Mouse (Mus musculus) midbrain, embryonic 12.5 days (tissue): Measurements from ENCODE around the gene Prkcd. TPM values are rescaled to one million over a fixed set of nuclear protein-coding genes. Genes with fewer than 3 reads are reported as not detected.

Experiments used
- ATAC-seq: fragments of 200-750 bp; cut with Nextera tagmentation; 2 replicates; pipeline ENCODE4 v1.8.0; 2017; ENCODE audit warnings: low read depth, moderate TSS enrichment, moderate library complexity; ENCODE audit not compliant: low FRiP score
- H3K27ac ChIP-seq: fragments of 300-500 bp; sonication (generic); replicated peaks from 2 replicates; pipeline ENCODE4 v1.5.1; 2016; ENCODE audit warnings: mild to moderate bottlenecking
- H3K27me3 ChIP-seq: fragments of 300-500 bp; sonication (generic); 2 replicates; pipeline ENCODE4 v1.6.1; 2016; ENCODE audit warnings: mild to moderate bottlenecking
- H3K36me3 ChIP-seq: fragments of 300-500 bp; sonication (generic); 2 replicates; pipeline ENCODE4 v1.6.1; 2016
- H3K4me1 ChIP-seq: fragments of 300-500 bp; sonication (generic); 2 replicates; pipeline ENCODE4 v1.6.1; 2016
- H3K4me2 ChIP-seq: fragments of 300-500 bp; sonication (generic); replicated peaks from 2 replicates; pipeline ENCODE4 v1.6.1; 2016; ENCODE audit warnings: mild to moderate bottlenecking, moderate library complexity
- H3K4me3 ChIP-seq: fragments of 300-500 bp; sonication (generic); 2 replicates; pipeline ENCODE4 v1.5.1; 2016; ENCODE audit warnings: mild to moderate bottlenecking
- H3K9ac ChIP-seq: fragments of 300-500 bp; sonication (generic); replicated peaks from 2 replicates; pipeline ENCODE4 v1.6.1; 2016; ENCODE audit warnings: mild to moderate bottlenecking, moderate library complexity
- H3K9me3 ChIP-seq: fragments of 300-500 bp; sonication (generic); 2 replicates; pipeline ENCODE4 v1.6.1; 2016; ENCODE audit warnings: mild to moderate bottlenecking
- WGBS: fragments of 180-500 bp; shearing (Covaris S2); methylation state at CpG from one replicate; pipeline ENCODE4 v1.1.7; 2016; 5-methylcytosine and 5-hydroxymethylcytosine counted together
- microRNA-seq: library from miRNA; unstranded; fragments of <30 nt; microRNA quantifications from one replicate; pipeline ENCODE4, GENCODE M21; 2017
- polyA plus RNA-seq: library from polyadenylated mRNA; unstranded; fragments of >200 nt; fragmentation: Nextera tagmentation; extraction: Ambion mirVana; gene quantifications from 2 replicates; pipeline ENCODE4 v1.2.1, GENCODE M21; 2016

Prkcd gene
- polyA plus RNA-seq, 1 experiment from 2014 or later: 26.9 TPM

DNA sequence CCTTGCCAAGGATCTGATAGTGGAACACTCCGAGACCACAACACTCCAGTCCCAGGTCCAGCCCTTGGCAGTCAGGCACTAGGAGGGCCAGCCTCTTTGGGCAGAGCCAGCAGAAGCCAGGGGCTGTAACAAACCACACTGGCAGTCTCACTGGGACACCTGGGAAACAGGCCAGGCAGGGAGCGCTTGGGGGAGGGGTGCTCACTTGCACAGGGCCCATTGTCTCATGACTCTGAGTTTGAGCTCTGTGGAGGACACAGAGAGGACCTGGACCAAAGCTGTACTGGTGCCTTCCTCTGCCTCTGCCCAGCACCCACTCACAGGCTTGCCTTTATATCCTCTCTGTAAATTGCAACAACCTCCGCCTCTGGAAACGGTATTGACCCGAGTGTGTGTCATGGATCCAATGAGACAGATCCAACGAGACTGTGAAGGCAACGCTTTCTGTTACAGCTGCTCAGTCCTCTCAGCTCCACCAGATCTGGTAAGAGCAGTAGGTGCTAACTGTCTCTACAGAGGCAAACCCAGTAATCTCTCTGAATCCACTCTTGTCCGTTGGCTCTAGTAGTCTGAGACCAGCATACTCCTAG, 77.8 kb downstream of the Prkcd start, which contains the start of gene Tkt:
Gene Tkt (plus strand): TSS at position 229 of the 590 bp plus-strand sequence.
- peak within 1 kb of the TSS; percentile 91 for H3K27ac ChIP-seq
- H3K4me1 ChIP-seq: peaks cover 29% of the 10 kb centered on the region
- peak within 1 kb of the TSS; percentile 77 for H3K4me3 ChIP-seq
- H3K36me3 ChIP-seq: no peaks in the 10 kb centered on the region
- WGBS: 28% methylated on average over 8 of the region's 8 CpGs
- H3K4me2 ChIP-seq: peak within 1 kb of the TSS; percentile 91
- H3K9me3 ChIP-seq: no peaks in the 10 kb centered on the region
- peak within 1 kb of the TSS; percentile 89 for H3K9ac ChIP-seq
- no peaks in the 10 kb centered on the region for H3K27me3 ChIP-seq
- ATAC-seq: peak; percentile 21

Small RNAs within 50 kb of the gene (microRNA-seq; reads per million reads assigned to microRNA genes)
- gene Mir3076: 8.8 reads per million, percentile 25 among the genes with 10 or more reads in this experiment

Other genes with a start within 250 kb of the Prkcd start
- gene Dcp1a, start 146.7 kb downstream of the Prkcd start, polyA plus RNA-seq: 29.3 and 31.9 TPM in 2 replicates
- gene Cacna1d, start 134.8 kb downstream of the Prkcd start, polyA plus RNA-seq: 2.5 and 2.8 TPM in 2 replicates
- gene Tkt, start 77.9 kb downstream of the Prkcd start, polyA plus RNA-seq: 221 and 240 TPM in 2 replicates
- 11.4 and 12.8 TPM in 2 replicates for gene Rft1, start 28.1 kb upstream of the Prkcd start, polyA plus RNA-seq
- gene Sfmbt1, start 88.6 kb upstream of the Prkcd start, polyA plus RNA-seq: 21.5 and 24.0 TPM in 2 replicates
- 21.2 and 26.0 TPM in 2 replicates for gene Tmem110, start 199.4 kb upstream of the Prkcd start, polyA plus RNA-seq